Mouse (Mus musculus) lung, embryonic 16.5 days (tissue): Measurements from ENCODE around the gene Ap5s1. TPM values are rescaled to one million over a fixed set of nuclear protein-coding genes. Genes with fewer than 3 reads are reported as not detected.

ENCODE experiments used
- polyA plus RNA-seq: library from polyadenylated mRNA; unstranded; fragments of >200 nt; fragmentation: Nextera tagmentation; extraction: Ambion mirVana; gene quantifications from 2 replicates; pipeline ENCODE4 v1.2.1, GENCODE M21; 2015

Gene Ap5s1
- polyA plus RNA-seq, 1 experiment from 2014 or later, result 29.0 TPM

Other genes with a start within 250 kb of the Ap5s1 start
- gene Gfra4, start 164.0 kb upstream of the Ap5s1 start, polyA plus RNA-seq, result 8.2 and 9.3 TPM in 2 replicates
- 6.5 and 7.1 TPM in 2 replicates for gene Adam33, start 143.3 kb upstream of the Ap5s1 start, polyA plus RNA-seq
- gene Siglec1, start 120.3 kb upstream of the Ap5s1 start, polyA plus RNA-seq, result 0.34 and 0.59 TPM in 2 replicates
- gene Hspa12b, start 79.8 kb upstream of the Ap5s1 start, polyA plus RNA-seq, result 16.0 and 17.2 TPM in 2 replicates
- gene Gm11037, start 73.6 kb upstream of the Ap5s1 start, polyA plus RNA-seq, result not detected in 2 replicates
- 57.9 and 63.5 TPM in 2 replicates for gene 1700037H04Rik, start 47.0 kb upstream of the Ap5s1 start, polyA plus RNA-seq
- 8.4 and 9.5 TPM in 2 replicates for gene Cenpb, start 27.0 kb upstream of the Ap5s1 start, polyA plus RNA-seq
- 61.0 TPM in 2 replicates for gene Cdc25b, start 20.1 kb upstream of the Ap5s1 start, polyA plus RNA-seq
- 6.5 and 8.8 TPM in 2 replicates for gene Spef1, start 19.8 kb upstream of the Ap5s1 start, polyA plus RNA-seq
- gene Mavs, start 27.0 kb downstream of the Ap5s1 start, polyA plus RNA-seq, result 20.6 and 22.7 TPM in 2 replicates
- 24.5 and 28.4 TPM in 2 replicates for gene Pank2, start 55.4 kb downstream of the Ap5s1 start, polyA plus RNA-seq
- 3.4 TPM in 2 replicates for gene Rnf24, start 145.8 kb downstream of the Ap5s1 start, polyA plus RNA-seq